Mouse (Mus musculus): ENCODE measurements around the gene Hspa1l.

Hspa1l gene

DNA sequence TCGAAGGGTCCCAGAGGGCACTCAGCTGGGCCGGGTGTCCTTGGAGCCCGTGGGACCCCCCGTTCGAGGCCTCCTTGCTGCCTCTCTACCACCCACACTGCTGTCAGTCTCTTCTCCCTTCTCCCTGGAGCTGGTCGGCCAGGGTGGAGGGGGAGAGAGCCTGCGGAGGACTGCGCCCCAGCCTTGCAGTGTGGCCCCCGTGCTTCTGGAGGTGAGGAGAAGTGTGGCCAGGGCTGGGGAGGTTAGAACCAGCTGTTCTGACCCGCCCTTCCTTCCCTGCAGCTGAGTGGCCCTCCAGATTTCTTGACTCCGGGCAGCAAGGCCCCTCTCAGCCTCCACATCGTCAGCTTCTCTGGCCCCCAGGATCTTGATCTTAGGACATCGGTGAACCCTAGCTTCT is 51.8 kb downstream of the Hspa1l start:
- DNase-seq (ENCODE audit: low read depth, low spot score) = no peak

GRCm38 (mm10) chr17:35024691-35025488 is 52.4 kb downstream of the Hspa1l start:
- DNase-seq (ENCODE audit: low read depth, low spot score) = no peak

DNA sequence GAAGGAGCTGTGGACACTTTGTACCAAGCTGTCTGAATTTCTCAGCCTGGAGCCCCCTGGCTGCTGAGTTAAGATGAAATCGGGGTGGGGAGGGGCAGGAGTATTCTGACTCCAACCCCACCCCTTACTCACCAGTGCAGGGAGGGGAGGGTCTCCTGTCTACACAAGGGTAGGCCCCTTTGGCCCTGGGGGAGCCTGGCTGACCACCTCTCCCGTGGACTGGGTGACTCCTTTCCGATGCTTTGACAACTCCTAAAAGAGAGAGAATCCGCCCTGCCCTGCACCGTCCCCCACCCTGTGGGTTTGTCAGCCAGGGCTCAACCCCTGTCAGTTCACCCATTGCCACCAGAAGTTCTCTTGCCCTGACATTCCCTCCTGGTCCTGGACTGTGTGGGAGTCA is 53.7 kb downstream of the Hspa1l start:
- DNase-seq (ENCODE audit: low read depth, low spot score) = no peak

DNA sequence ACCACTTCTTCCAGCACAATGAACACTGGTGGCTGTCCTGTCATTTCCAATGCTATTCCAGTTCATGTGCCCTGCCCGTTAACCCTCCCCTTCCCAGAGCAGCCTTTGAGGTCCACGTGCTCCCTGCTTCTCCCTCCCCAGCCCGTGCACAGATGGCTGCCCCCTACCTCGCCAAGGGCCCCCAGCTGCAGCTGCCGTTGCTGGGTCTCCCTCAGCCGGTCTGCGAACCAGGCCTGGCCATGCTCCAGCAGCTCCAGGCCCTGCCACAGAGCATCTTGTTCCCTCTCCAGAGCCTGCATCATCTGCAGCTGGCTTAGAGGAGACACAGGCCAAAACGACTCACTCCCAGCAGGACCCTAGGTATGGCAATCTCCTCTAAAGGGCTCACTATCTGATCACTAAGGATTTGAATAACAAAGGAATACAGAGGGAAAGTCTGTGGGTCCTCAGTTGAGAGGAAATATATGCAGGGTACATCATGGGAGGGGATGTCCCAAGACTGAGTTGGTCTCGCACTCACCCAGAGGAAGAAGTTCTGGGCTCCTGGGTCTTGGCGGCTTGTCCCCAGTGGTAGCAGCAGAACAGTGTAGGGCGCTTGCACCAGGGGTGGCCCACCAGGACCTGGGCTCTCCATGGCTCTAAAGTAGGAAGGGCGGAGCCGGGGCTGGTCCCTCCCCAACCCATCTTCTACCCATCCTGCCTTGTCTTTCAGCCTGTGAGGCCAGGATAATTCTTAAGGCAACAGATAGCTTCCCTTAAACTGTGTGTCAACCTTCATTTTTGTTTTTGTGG is 55.0 kb downstream of the Hspa1l start, which contains the start of gene Sapcd1:
Gene Sapcd1 (minus strand): TSS at position 740 of the 792 bp plus-strand sequence.
- no peak for DNase-seq (ENCODE audit: low read depth, low spot score)

- no peak for DNase-seq (ENCODE audit: low read depth, low spot score)
Observed at GRCm38 (mm10) chr17:35028315-35028714, 55.8 kb downstream of the Hspa1l start.
